Mouse (Mus musculus) gastrocnemius, adult 18-20 months (tissue): Measurements from ENCODE around the gene Ldlr. TPM values are rescaled to one million over a fixed set of nuclear protein-coding genes. Genes with fewer than 3 reads are reported as not detected.

Experiments used
- DNase-seq: peaks from one replicate; pipeline ENCODE4 v3.0.0; 2021; ENCODE audit warnings: low spot score
- total RNA-seq, 2 experiments: library from RNA; stranded (reverse); gene quantifications; 2 replicates each; pipeline ENCODE4 v1.2.3; 2021

Ldlr gene
- total RNA-seq, 2 experiments from 2014 or later: 2.4 to 2.6 TPM

GRCm38 (mm10) chr9:21725224-21726121 is 2.2 kb downstream of the Ldlr start:
- no peak for DNase-seq

GRCm38 (mm10) chr9:21726218-21726975 is 3.1 kb downstream of the Ldlr start:
- no peak for DNase-seq

DNA sequence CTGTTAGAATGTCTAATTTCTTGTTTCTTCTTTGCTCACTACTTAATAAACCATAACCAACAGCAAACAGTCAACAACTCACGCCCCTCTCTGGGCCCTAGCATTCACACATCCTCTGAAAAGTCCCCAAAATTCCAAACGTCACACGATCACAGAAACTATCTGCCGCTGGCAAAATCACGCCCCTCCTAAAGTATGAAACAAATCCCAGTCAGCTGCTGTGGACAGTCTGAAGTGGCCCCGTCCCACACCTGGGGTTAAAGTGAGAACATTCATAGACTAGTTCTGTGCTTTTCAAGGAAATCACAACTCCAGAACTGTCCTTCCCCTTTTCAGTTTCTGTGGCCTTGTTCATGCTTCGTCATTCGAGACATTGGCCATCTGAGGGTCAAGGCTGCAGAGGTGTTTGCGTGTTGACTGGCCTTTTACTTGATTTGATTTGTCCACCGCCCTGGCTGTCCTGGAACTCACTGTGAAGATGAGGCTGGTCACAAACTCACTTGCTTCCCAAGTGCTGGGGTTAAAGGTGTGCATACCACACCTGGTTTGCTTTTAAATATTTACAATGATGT is 5.1 kb downstream of the Ldlr start:
- no peak for DNase-seq

GRCm38 (mm10) chr9:21729264-21729663 is 6.0 kb downstream of the Ldlr start:
- DNase-seq: no peak

- no peak for DNase-seq
Observed at GRCm38 (mm10) chr9:21732288-21732687, 9.0 kb downstream of the Ldlr start.

DNA sequence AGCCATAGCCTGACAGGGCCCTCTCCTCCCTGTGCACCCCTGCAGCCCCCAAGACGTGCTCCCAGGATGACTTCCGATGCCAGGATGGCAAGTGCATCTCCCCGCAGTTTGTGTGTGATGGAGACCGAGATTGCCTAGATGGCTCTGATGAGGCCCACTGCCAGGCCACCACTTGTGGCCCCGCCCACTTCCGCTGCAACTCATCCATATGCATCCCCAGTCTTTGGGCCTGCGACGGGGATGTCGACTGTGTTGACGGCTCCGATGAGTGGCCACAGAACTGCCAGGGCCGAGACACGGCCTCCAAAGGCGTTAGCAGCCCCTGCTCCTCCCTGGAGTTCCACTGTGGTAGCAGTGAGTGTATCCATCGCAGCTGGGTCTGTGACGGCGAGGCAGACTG is 10.2 kb downstream of the Ldlr start:
- DNase-seq: no peak

- no peak for DNase-seq
Observed at GRCm38 (mm10) chr9:21733989-21734388, 10.7 kb downstream of the Ldlr start.

GRCm38 (mm10) chr9:21735126-21735525 is 11.8 kb downstream of the Ldlr start:
- no peak for DNase-seq

DNA sequence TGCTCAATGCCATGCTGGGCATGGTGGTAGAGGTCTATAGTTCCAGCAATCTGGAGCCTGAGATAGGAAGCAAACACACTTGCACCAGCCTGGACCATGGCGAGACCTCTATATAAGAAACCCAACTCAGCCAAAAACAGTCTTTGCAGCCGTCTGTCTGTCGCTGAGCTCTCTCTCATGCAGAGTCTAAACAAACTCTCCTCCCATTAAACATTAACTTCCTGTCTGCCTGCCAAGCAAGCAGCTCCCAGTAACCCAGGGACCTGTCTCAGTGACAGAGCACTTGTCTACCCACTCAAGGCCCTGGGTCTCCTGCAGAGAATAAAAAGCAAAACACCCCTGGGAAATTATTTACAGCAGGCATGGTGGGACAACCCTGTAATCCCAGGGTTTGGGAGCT is 13.3 kb downstream of the Ldlr start:
- no peak for DNase-seq

- DNase-seq: no peak
Observed at GRCm38 (mm10) chr9:21737188-21737587, 13.9 kb downstream of the Ldlr start.

DNA sequence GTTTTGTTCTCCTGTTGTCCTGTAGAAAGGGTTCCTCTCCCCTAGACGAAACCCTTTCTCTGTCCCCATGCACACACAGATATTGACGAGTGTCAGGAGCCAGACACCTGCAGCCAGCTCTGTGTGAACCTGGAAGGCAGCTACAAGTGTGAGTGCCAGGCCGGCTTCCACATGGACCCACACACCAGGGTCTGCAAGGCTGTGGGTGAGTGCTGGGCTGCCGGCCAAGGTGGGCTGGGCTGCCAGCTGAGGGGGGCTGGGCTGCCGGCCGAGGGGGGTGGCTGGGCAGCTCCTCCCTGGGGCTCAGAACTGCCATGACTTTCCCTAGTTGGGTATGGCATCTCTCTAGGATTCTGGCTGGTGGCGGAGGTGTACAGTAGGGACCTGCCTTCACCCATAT is 15.5 kb downstream of the Ldlr start:
- DNase-seq: no peak

DNA sequence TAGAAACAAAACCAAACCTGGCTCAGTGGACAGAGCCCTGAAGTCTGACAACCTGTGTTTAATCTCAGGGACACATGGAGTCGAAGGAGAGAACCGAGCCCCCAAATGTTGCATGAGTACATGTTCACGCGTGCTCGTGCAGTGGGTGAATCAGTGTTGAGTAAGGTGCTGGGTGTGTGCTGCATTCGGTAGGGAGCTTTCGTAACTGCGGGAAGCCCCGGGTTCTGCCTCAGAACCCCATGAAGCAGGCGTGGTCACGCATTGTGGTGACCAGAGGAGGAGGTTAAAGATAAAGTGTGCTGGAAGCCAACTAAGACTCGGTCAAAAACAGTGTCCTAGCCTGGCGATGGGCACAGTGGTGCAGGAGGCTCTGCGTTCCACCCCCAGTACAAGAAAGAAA is 17.1 kb downstream of the Ldlr start:
- no peak for DNase-seq

DNA sequence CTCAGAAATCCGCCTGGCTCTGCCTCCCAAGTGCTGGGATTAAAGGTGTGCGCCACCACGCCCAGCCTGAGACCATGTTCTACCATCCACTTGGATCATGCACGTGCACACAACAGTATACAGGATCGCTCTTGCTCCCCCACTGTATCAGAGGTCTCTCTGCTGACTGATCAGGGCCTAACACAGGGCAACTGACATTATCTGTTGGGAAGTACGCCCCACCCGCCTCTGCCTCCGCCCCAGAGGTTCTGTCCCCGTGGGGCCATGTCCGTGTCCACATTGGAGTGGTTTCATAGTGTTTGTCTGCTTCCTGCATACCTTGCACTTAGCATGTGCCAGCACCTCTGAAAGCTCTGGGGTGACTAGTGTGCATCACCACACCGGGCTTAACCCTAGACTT is 18.2 kb downstream of the Ldlr start:
- no peak for DNase-seq

GRCm38 (mm10) chr9:21747238-21747774 is 24.0 kb downstream of the Ldlr start:
- DNase-seq: no peak

DNA sequence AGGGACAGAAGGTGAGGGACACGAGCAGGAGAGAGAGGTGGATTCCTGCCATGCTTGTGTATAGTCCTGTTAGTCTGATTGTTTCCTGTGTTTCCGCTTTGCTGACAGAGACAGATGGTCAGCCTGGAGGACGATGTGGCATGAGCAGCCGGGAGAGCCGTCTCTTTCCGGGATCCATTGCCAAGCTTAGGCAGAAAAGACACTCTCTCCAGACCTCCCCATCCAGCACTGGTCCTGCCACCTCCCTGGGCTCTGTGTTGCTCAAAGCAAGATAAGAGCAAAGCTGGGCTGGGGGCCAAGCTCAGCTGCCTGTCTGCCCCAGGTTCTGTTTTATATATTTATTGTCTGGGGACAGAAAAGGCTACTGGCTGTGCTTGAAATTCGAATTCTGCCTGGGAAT is 24.8 kb downstream of the Ldlr start:
- DNase-seq: no peak

DNA sequence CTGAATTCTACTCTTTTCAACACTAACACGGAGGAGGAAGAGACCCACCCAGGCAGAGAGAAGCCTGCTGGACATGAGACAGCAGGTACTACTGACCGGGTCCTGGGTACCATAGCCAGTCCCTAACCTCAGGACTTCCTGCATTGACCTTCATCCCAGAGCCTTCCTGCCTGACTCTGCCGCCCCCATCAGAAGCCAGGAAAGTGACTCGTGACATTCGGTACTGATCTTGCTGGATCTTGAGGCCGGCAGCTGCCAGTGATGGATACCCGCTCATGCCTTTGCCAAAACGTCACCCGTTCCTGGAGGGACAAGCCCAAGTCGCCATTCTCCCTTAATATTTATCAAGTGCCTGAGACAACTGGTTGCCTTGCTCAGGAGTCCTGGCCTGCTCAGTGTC is 25.2 kb downstream of the Ldlr start:
- no peak for DNase-seq

DNA sequence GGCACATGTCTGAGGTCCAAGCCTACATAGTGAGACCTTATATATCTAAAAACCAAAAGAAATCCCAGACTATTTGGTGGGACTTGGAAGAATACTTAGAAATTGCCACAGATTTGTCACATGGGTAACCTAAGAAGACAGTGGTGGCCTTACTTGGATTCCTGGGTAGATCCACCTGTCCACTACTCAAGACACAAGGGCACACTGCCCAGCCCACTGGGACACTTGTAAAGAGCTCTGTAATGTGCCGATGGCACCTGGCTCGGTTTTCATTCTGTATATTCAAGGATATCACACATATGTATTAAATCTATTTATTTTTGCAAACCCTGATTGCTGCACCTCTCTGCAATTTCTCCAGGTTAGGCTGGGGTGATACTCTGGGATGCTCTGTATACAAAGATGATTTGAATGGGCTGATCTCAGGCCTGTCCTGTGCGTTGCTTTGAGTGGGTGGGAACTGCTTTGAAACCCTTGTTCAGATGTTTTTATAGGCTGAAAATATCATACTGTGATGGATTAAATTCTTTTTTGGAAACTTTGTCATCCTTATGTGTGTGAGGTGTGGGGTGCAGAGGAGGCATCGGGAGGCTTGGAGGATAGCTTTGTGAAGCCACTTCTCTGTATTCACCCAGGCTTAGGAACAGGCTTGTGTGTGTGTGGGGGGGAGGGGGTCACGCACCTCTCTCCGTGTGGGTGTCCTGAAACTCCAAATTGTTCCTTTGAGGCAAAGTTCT is 26.3 kb downstream of the Ldlr start:
- no peak for DNase-seq

DNA sequence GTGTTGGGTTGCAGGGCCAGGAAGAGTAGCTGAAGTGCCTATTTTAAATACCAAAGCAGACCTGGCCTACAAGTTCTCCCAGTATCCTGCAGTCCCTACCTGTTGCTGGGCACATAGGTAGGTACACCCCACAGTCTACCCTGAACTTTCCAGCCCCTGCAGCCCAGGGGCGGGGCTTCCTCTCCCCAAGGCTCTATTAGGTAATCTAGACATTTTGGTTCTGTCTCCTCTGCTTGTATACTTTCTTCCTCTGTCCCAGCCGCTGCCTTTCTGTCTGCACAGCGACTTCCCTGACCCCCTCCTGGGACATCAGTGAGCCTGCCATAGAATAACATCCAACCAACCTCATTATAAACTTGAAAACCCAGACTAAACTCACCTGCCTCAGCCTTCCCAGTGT is 27.1 kb downstream of the Ldlr start:
- DNase-seq: no peak

- peak; percentile 69 for DNase-seq
Observed at GRCm38 (mm10) chr9:21751347-21751746, 28.1 kb downstream of the Ldlr start.

GRCm38 (mm10) chr9:21752252-21752792 is 29.0 kb downstream of the Ldlr start:
- DNase-seq: peak; percentile 43

GRCm38 (mm10) chr9:21754003-21754402 is 30.7 kb downstream of the Ldlr start:
- peak; percentile 93 for DNase-seq
